Mouse (Mus musculus) adrenal gland, adult 10 weeks (tissue): ENCODE results near the gene Snap25. TPM values are rescaled to one million over a fixed set of nuclear protein-coding genes. Genes with fewer than 3 reads are reported as not detected.

Experiments
- polyA plus RNA-seq: library from polyadenylated mRNA; stranded (reverse); fragments of 350-450 nt; fragmentation: Illumina TruSeq; extraction: RNeasy Lipid Tissue Mini Kit (QIAGEN cat#74804); gene quantifications from one replicate; pipeline ENCODE4 v1.2.3, GENCODE M21; 2014; ENCODE audit warnings: low read depth, low replicate concordance

Snap25 gene
- polyA plus RNA-seq, result 107 TPM

DNA sequence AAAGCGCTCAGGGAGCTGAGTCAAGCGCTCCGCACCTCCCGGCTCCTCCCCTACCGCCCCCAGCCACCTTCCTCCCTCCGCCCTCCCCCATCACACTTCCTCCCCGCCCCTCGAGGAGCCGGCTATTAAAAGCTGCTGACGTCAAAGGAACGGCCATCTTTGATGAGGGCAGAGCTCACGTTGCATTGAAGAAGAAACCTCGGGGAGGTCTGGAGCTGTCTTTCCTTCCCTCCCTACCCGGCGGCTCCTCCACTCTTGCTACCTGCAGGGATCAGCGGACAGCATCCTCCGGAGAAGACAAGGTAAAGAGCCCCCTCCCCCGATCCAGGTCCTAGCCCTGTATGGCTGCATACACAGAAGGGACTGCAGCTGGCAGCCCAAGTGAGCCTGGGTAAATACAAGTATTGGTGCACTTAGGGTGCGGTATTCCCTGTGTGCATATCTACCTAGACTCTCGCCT lies at the start of gene Snap25:
Gene Snap25 (plus strand): TSS at position 155 of the 460 bp plus-strand sequence.

Other genes starting within 250 kb of the Snap25 start
- gene Ankef1, start 211.5 kb upstream of the Snap25 start, polyA plus RNA-seq, result 35.6 TPM
- gene AL731706.2, start 172.2 kb downstream of the Snap25 start, polyA plus RNA-seq, result not detected
- gene Slx4ip, start 177.8 kb downstream of the Snap25 start, polyA plus RNA-seq, result 13.6 TPM
- 8.6 TPM for gene AL731706.1, start 177.9 kb downstream of the Snap25 start, polyA plus RNA-seq
- 119 TPM for gene Mkks, start 177.9 kb downstream of the Snap25 start, polyA plus RNA-seq